Mouse (Mus musculus) spleen, adult 2 months (tissue): ENCODE measurements around the gene Olfr814.

Experiments
- CTCF ChIP-seq: fragments of 200-500 bp; IDR thresholded peaks from 2 replicates; pipeline ENCODE4 v1.5.1; 2011; ENCODE audit warnings: mild to moderate bottlenecking, inconsistent platforms; ENCODE audit not compliant: insufficient read depth, insufficient read length, insufficient replicate concordance; ENCODE audit errors: extremely low read depth
- POLR2A ChIP-seq: fragments of 200-500 bp; IDR thresholded peaks from 2 replicates; pipeline ENCODE4 v1.6.1; 2011; ENCODE audit warnings: low read depth, low read length, inconsistent platforms

DNA sequence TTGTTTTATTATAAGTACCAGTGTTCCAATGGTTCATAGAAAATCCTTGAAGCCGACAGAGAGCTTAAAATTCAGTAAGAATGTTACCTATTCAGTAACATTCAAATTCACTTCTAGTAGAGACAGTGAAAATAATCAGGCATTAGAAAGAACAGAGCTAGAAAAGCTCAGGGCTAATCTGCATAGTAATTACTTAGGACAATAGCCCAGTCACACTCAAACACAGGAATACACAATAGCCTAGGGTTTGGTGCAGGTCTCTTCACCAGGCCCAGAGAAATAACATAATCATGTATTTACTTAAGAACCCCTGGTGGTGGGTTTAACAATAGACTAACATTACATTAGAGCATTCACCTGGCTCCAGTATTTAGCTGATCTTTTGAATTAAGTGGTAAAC is 32.3 kb downstream of the Olfr814 start:
- TF ChIP-seq POLR2A, result no peak
- TF ChIP-seq CTCF, result no peak
